Mouse (Mus musculus) Muller cell, postnatal 12 days (primary cell): ENCODE measurements around the gene Dnm3.
A peak's percentile ranks its signal among the peaks of the same experiment; 100 is the strongest.

Experiments
- DNase-seq: peaks from one replicate; pipeline ENCODE4 v3.0.0-alpha.2; 2015; ENCODE audit errors: inconsistent ontology term

The Dnm3 gene

GRCm38 (mm10) chr1:162477246-162478209 lies at the start of gene Dnm3:
TSS of gene Dnm3 (minus strand) at chr1:162478034.
- DNase-seq = peak; percentile 91

- DNase-seq = no peak
Measured at GRCm38 (mm10) chr1:162515116-162515515, 37.3 kb upstream of the Dnm3 start.

- no peak for DNase-seq
Measured at GRCm38 (mm10) chr1:162510013-162510356, 32.2 kb upstream of the Dnm3 start.

GRCm38 (mm10) chr1:162509329-162510012 lies 31.6 kb upstream of the Dnm3 start:
- DNase-seq = peak; percentile 80

GRCm38 (mm10) chr1:162508211-162509005 lies 30.6 kb upstream of the Dnm3 start:
- peak; percentile 8 for DNase-seq

- DNase-seq = peak; percentile 9
Measured at GRCm38 (mm10) chr1:162506516-162506915, 28.7 kb upstream of the Dnm3 start.

GRCm38 (mm10) chr1:162505649-162506048 lies 27.8 kb upstream of the Dnm3 start:
- no peak for DNase-seq

- DNase-seq = peak; percentile 3
Measured at GRCm38 (mm10) chr1:162476531-162477080, 1.2 kb downstream of the Dnm3 start.

GRCm38 (mm10) chr1:162472949-162473348 lies 4.9 kb downstream of the Dnm3 start:
- peak; percentile 5 for DNase-seq

- DNase-seq = no peak
Measured at GRCm38 (mm10) chr1:162471089-162471488, 6.7 kb downstream of the Dnm3 start.

GRCm38 (mm10) chr1:162469752-162470280 lies 8.0 kb downstream of the Dnm3 start:
- no peak for DNase-seq

- DNase-seq = no peak
Measured at GRCm38 (mm10) chr1:162463676-162464075, 14.2 kb downstream of the Dnm3 start.

GRCm38 (mm10) chr1:162458711-162459110 lies 19.1 kb downstream of the Dnm3 start:
- no peak for DNase-seq

GRCm38 (mm10) chr1:162456861-162457260 lies 21.0 kb downstream of the Dnm3 start:
- no peak for DNase-seq

GRCm38 (mm10) chr1:162456406-162456805 lies 21.4 kb downstream of the Dnm3 start:
- DNase-seq = no peak

GRCm38 (mm10) chr1:162453578-162453977 lies 24.3 kb downstream of the Dnm3 start:
- peak; percentile 68 for DNase-seq

GRCm38 (mm10) chr1:162453030-162453429 lies 24.8 kb downstream of the Dnm3 start:
- no peak for DNase-seq

- no peak for DNase-seq
Measured at GRCm38 (mm10) chr1:162449161-162449909, 28.5 kb downstream of the Dnm3 start.

GRCm38 (mm10) chr1:162444805-162445204 lies 33.0 kb downstream of the Dnm3 start:
- DNase-seq = no peak

GRCm38 (mm10) chr1:162439576-162439975 lies 38.3 kb downstream of the Dnm3 start:
- DNase-seq = no peak

GRCm38 (mm10) chr1:162436672-162437071 lies 41.2 kb downstream of the Dnm3 start:
- DNase-seq = no peak
